Mouse (Mus musculus): ENCODE results near the gene Amd1.
A peak's percentile ranks its signal among the peaks of the same experiment; 100 is the strongest.

Amd1 gene

GRCm38 (mm10) chr10:40302140-40302985 is at the start of gene Amd1:
Gene Amd1 (minus strand): TSS chr10:40302186.
- DNase-seq (ENCODE audit: low spot score in 2 of 2) = peak; percentile 99 to 100

- no peak for DNase-seq (ENCODE audit: low spot score in 2 of 2)
Measured at GRCm38 (mm10) chr10:40351156-40351555, 49.2 kb upstream of the Amd1 start.

- DNase-seq (ENCODE audit: low spot score in 2 of 2) = no peak
Measured at GRCm38 (mm10) chr10:40350245-40350932, 48.4 kb upstream of the Amd1 start.

GRCm38 (mm10) chr10:40349631-40350177 is 47.7 kb upstream of the Amd1 start:
- DNase-seq (ENCODE audit: low spot score in 2 of 2) = peak in 1 of 2 experiments; percentile 58

- DNase-seq (ENCODE audit: low spot score in 2 of 2) = peak; percentile 98
Measured at GRCm38 (mm10) chr10:40348566-40349536, 46.9 kb upstream of the Amd1 start.

- no peak for DNase-seq (ENCODE audit: low spot score in 2 of 2)
Measured at GRCm38 (mm10) chr10:40347461-40347954, 45.5 kb upstream of the Amd1 start.

GRCm38 (mm10) chr10:40346776-40347403 is 44.9 kb upstream of the Amd1 start:
- no peak for DNase-seq (ENCODE audit: low spot score in 2 of 2)

- no peak for DNase-seq (ENCODE audit: low spot score in 2 of 2)
Measured at GRCm38 (mm10) chr10:40342036-40342435, 40.0 kb upstream of the Amd1 start.

GRCm38 (mm10) chr10:40339351-40339964 is 37.5 kb upstream of the Amd1 start, which contains the start of gene Cdk19:
Gene Cdk19 (plus strand): TSS chr10:40339564.
- DNase-seq (ENCODE audit: low spot score in 2 of 2) = peak in 1 of 2 experiments; percentile 42

- no peak for DNase-seq (ENCODE audit: low spot score in 2 of 2)
Measured at GRCm38 (mm10) chr10:40332864-40333263, 30.9 kb upstream of the Amd1 start.

- no peak for DNase-seq (ENCODE audit: low spot score in 2 of 2)
Measured at GRCm38 (mm10) chr10:40330262-40330661, 28.3 kb upstream of the Amd1 start.

- peak; percentile 76 to 79 for DNase-seq (ENCODE audit: low spot score in 2 of 2)
Measured at GRCm38 (mm10) chr10:40328004-40328551, 26.1 kb upstream of the Amd1 start.

GRCm38 (mm10) chr10:40320306-40320705 is 18.3 kb upstream of the Amd1 start:
- no peak for DNase-seq (ENCODE audit: low spot score in 2 of 2)

GRCm38 (mm10) chr10:40316841-40317585 is 15.0 kb upstream of the Amd1 start:
- no peak for DNase-seq (ENCODE audit: low spot score in 2 of 2)

- no peak for DNase-seq (ENCODE audit: low spot score in 2 of 2)
Measured at GRCm38 (mm10) chr10:40312781-40313180, 10.8 kb upstream of the Amd1 start.

GRCm38 (mm10) chr10:40309884-40310635 is 8.1 kb upstream of the Amd1 start:
- no peak for DNase-seq (ENCODE audit: low spot score in 2 of 2)

- no peak for DNase-seq (ENCODE audit: low spot score in 2 of 2)
Measured at GRCm38 (mm10) chr10:40307826-40308583, 6.0 kb upstream of the Amd1 start.

GRCm38 (mm10) chr10:40305989-40306388 is 4.0 kb upstream of the Amd1 start:
- no peak for DNase-seq (ENCODE audit: low spot score in 2 of 2)

Measured in urinary bladder, postnatal 36 days (tissue).